Mouse (Mus musculus): ENCODE results near the gene Arhgef3.

GRCm38 (mm10) chr14:27237522-27238187 is 123.0 kb downstream of the Arhgef3 start:
- TF ChIP-seq CTCF (IDR thresholded peaks at IDR 0.05; ENCODE audit: insufficient read depth, low read length) = no peak
- TF ChIP-seq POLR2A (IDR thresholded peaks at IDR 0.05; ENCODE audit: borderline replicate concordance, extremely low read depth, low read depth, low read length) = peak; percentile 88; the same call in 1 of the 2 replicates

All from lung, adult 2 months (tissue).